Mouse (Mus musculus): Measurements from ENCODE around the gene Myl6. TPM values are rescaled to one million over a fixed set of nuclear protein-coding genes. Genes with fewer than 3 reads are reported as not detected.

Myl6 gene
- polyA plus RNA-seq (2014; fragmentation: Illumina TruSeq; extraction: RNeasy Lipid Tissue Mini Kit (QIAGEN cat#74804)), result 108 TPM

DNA sequence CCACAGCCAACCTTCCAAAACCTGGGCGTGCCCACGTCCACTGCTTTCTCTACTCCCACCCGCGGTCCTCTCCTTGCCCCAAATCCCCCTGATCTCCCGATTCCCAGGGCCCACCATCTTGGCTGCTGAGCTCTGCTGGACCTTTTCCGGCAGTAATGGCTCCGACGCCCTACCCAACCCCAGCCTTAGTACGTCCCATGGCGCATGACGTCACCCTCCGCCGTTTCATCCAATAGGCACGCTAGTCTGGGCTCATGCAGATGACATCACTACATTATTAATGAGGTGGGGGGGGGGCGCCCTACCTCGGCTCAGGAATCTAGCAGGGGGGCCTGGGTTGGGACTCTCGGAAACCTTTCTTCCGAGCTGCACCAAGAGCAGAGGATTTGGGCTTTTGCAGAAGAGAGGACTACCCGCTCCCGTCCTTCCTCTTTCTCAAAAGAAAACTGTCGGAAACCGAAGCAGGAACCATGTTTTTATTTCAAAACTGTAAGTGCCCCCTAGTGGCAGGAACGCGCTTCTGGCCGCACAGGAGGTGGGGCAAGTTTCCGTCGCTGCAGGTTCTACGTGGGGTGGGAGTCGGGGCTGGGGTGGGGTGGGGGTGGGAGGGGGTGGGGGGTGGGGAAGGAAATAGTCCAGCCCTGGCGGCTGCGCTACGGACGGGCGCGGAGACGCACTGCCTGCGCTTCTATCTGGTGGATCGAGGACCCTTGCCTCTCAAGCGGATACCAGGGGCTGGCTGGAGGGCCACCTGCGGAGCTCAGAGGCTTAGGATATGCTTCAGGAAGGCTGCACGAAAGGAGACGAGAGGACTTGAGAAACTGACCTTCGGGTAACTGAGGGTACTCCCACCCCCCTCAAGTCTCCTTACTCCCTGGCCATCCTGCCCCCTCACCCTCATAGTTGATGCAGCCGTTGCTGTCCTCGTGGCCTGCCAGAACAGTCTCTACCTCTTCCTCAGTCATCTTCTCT lies at the start of gene Myl6:
Gene Myl6 (minus strand): TSS at position 451 of the 972 bp plus-strand sequence.

DNA sequence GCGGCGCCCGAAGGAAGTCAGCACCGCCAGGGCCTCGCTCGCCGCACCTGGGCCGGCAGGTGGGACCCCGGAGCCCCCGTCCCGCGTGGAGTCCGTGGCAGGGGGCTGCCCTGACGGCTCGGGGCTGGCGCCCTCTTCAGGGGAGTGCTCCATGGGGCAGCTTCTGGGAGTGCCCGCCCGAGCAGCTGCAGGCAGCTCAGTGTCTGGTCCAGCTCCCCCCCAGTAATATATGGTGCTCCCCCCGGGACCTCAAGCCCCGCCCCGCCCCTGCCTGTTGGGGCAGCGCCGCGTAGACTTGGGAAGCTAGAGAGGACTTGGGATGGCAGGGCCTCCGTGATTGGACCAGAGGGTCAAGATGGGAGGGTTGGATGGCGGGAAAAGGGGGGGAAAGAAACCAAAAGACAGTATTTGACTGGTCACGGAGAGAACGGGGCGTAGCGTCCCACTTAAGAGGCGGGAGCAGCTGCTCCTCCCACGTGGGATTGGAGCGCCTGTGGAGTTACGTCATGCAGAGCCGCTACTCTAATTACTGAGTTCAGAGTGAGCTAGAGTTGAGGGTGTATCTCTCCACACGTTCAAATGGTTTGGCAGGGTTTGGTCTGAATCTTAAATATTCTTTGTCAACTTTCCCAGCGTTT lies 31.8 kb upstream of the Myl6 start, which contains the start of gene Esyt1:
Gene Esyt1 (minus strand): TSS at position 201 of the 638 bp plus-strand sequence.

GRCm38 (mm10) chr10:128498590-128498989 lies 4.6 kb upstream of the Myl6 start, which contains the start of gene Myl6b:
Gene Myl6b (minus strand): TSS chr10:128498685.

GRCm38 (mm10) chr10:128458719-128459408 lies 35.1 kb downstream of the Myl6 start, which contains the start of gene Smarcc2:
Gene Smarcc2 (plus strand): TSS chr10:128459248.

Other genes with a start within 250 kb of the Myl6 start
- not detected for gene Apon, start 240.0 kb downstream of the Myl6 start, polyA plus RNA-seq (2014; fragmentation: Illumina TruSeq; extraction: RNeasy Lipid Tissue Mini Kit (QIAGEN cat#74804))
- 1.00 TPM for gene Apof, start 225.5 kb downstream of the Myl6 start, polyA plus RNA-seq (2014; fragmentation: Illumina TruSeq; extraction: RNeasy Lipid Tissue Mini Kit (QIAGEN cat#74804))
- gene Stat2, start 223.6 kb downstream of the Myl6 start, polyA plus RNA-seq (2014; fragmentation: Illumina TruSeq; extraction: RNeasy Lipid Tissue Mini Kit (QIAGEN cat#74804)), result 7.4 TPM
- not detected for gene Il23a, start 195.4 kb downstream of the Myl6 start, polyA plus RNA-seq (2014; fragmentation: Illumina TruSeq; extraction: RNeasy Lipid Tissue Mini Kit (QIAGEN cat#74804))
- 7.2 TPM for gene Pan2, start 190.8 kb downstream of the Myl6 start, polyA plus RNA-seq (2014; fragmentation: Illumina TruSeq; extraction: RNeasy Lipid Tissue Mini Kit (QIAGEN cat#74804))
- gene Cnpy2, start 171.7 kb downstream of the Myl6 start, polyA plus RNA-seq (2014; fragmentation: Illumina TruSeq; extraction: RNeasy Lipid Tissue Mini Kit (QIAGEN cat#74804)), result 55.8 TPM
- gene Cs, start 156.4 kb downstream of the Myl6 start, polyA plus RNA-seq (2014; fragmentation: Illumina TruSeq; extraction: RNeasy Lipid Tissue Mini Kit (QIAGEN cat#74804)), result 85.3 TPM
- 3.9 TPM for gene Coq10a, start 125.1 kb downstream of the Myl6 start, polyA plus RNA-seq (2014; fragmentation: Illumina TruSeq; extraction: RNeasy Lipid Tissue Mini Kit (QIAGEN cat#74804))
- gene Ankrd52, start 117.0 kb downstream of the Myl6 start, polyA plus RNA-seq (2014; fragmentation: Illumina TruSeq; extraction: RNeasy Lipid Tissue Mini Kit (QIAGEN cat#74804)), result 8.8 TPM
- not detected for gene Slc39a5, start 92.9 kb downstream of the Myl6 start, polyA plus RNA-seq (2014; fragmentation: Illumina TruSeq; extraction: RNeasy Lipid Tissue Mini Kit (QIAGEN cat#74804))
- gene Nabp2, start 82.7 kb downstream of the Myl6 start, polyA plus RNA-seq (2014; fragmentation: Illumina TruSeq; extraction: RNeasy Lipid Tissue Mini Kit (QIAGEN cat#74804)), result 13.7 TPM
- gene Rnf41, start 82.5 kb downstream of the Myl6 start, polyA plus RNA-seq (2014; fragmentation: Illumina TruSeq; extraction: RNeasy Lipid Tissue Mini Kit (QIAGEN cat#74804)), result 10.5 TPM
- gene Smarcc2, start 34.9 kb downstream of the Myl6 start, polyA plus RNA-seq (2014; fragmentation: Illumina TruSeq; extraction: RNeasy Lipid Tissue Mini Kit (QIAGEN cat#74804)), result 62.3 TPM
- not detected for gene Myl6b, start 4.5 kb upstream of the Myl6 start, polyA plus RNA-seq (2014; fragmentation: Illumina TruSeq; extraction: RNeasy Lipid Tissue Mini Kit (QIAGEN cat#74804))
- 6.2 TPM for gene Esyt1, start 31.7 kb upstream of the Myl6 start, polyA plus RNA-seq (2014; fragmentation: Illumina TruSeq; extraction: RNeasy Lipid Tissue Mini Kit (QIAGEN cat#74804))
- 1.3 TPM for gene Zc3h10, start 53.6 kb upstream of the Myl6 start, polyA plus RNA-seq (2014; fragmentation: Illumina TruSeq; extraction: RNeasy Lipid Tissue Mini Kit (QIAGEN cat#74804))
- 14.5 TPM for gene Rpl41, start 55.2 kb upstream of the Myl6 start, polyA plus RNA-seq (2014; fragmentation: Illumina TruSeq; extraction: RNeasy Lipid Tissue Mini Kit (QIAGEN cat#74804))
- 143 TPM for gene Pa2g4, start 71.8 kb upstream of the Myl6 start, polyA plus RNA-seq (2014; fragmentation: Illumina TruSeq; extraction: RNeasy Lipid Tissue Mini Kit (QIAGEN cat#74804))
- gene Erbb3, start 95.5 kb upstream of the Myl6 start, polyA plus RNA-seq (2014; fragmentation: Illumina TruSeq; extraction: RNeasy Lipid Tissue Mini Kit (QIAGEN cat#74804)), result 3.8 TPM
- 6.0 TPM for gene Rps26, start 132.6 kb upstream of the Myl6 start, polyA plus RNA-seq (2014; fragmentation: Illumina TruSeq; extraction: RNeasy Lipid Tissue Mini Kit (QIAGEN cat#74804))
- 2.1 TPM for gene Ikzf4, start 151.8 kb upstream of the Myl6 start, polyA plus RNA-seq (2014; fragmentation: Illumina TruSeq; extraction: RNeasy Lipid Tissue Mini Kit (QIAGEN cat#74804))
- gene Suox, start 179.9 kb upstream of the Myl6 start, polyA plus RNA-seq (2014; fragmentation: Illumina TruSeq; extraction: RNeasy Lipid Tissue Mini Kit (QIAGEN cat#74804)), result 5.7 TPM
- gene Rab5b, start 202.1 kb upstream of the Myl6 start, polyA plus RNA-seq (2014; fragmentation: Illumina TruSeq; extraction: RNeasy Lipid Tissue Mini Kit (QIAGEN cat#74804)), result 121 TPM
- not detected for gene Pmel, start 210.1 kb upstream of the Myl6 start, polyA plus RNA-seq (2014; fragmentation: Illumina TruSeq; extraction: RNeasy Lipid Tissue Mini Kit (QIAGEN cat#74804))
- 24.2 TPM for gene Cdk2, start 210.9 kb upstream of the Myl6 start, polyA plus RNA-seq (2014; fragmentation: Illumina TruSeq; extraction: RNeasy Lipid Tissue Mini Kit (QIAGEN cat#74804))

Measured in ovary, adult 10 weeks (tissue).